Mouse (Mus musculus) neutrophil, adult 5-6 weeks (primary cell): Measurements from ENCODE around the gene Nhp2. TPM values are rescaled to one million over a fixed set of nuclear protein-coding genes. Genes with fewer than 3 reads are reported as not detected.
A peak's percentile ranks its signal among the peaks of the same experiment; 100 is the strongest.
"Not testable (repeated sequence)": the region's sequence is repeated elsewhere in the genome, so short reads cannot be mapped to it uniquely, and the experiment has no call there.

Source experiments
- ATAC-seq: fragments of 151-379, 151-347 bp; 2 replicates; pipeline ENCODE4 v1.8.0; 2017; ENCODE audit warnings: mild to moderate bottlenecking, moderate TSS enrichment; ENCODE audit not compliant: insufficient number of reproducible peaks, poor library complexity, low FRiP score, severe bottlenecking; ENCODE audit errors: extremely low read depth
- total RNA-seq: library from RNA; stranded (forward); fragments of 200-1000 nt; gene quantifications from 2 replicates; pipeline ENCODE4 v1.2.3, GENCODE M21; 2017

Gene Nhp2
- total RNA-seq, 1 experiment from 2014 or later: 18.5 TPM

DNA sequence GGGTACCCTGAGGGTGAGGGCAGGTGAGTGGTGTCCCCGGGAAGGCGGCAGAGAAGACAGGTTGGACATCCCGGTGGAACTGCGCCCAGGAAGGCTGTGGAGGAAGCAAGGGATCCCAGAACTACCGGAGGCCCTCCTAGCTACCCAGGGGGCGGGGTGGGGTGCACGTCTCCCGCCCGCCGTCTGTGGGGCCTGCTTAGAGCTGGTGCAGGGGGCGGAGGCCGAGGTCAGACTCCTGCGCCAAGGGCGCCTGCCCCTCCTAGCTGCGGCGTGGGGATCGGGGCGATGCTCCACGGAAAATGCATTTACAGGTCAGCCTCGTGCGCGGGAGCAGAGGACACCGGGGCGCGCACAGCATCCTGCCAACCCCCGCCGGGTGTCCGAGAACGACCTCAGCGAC is 30.7 kb downstream of the Nhp2 start:
- ATAC-seq: no peak

DNA sequence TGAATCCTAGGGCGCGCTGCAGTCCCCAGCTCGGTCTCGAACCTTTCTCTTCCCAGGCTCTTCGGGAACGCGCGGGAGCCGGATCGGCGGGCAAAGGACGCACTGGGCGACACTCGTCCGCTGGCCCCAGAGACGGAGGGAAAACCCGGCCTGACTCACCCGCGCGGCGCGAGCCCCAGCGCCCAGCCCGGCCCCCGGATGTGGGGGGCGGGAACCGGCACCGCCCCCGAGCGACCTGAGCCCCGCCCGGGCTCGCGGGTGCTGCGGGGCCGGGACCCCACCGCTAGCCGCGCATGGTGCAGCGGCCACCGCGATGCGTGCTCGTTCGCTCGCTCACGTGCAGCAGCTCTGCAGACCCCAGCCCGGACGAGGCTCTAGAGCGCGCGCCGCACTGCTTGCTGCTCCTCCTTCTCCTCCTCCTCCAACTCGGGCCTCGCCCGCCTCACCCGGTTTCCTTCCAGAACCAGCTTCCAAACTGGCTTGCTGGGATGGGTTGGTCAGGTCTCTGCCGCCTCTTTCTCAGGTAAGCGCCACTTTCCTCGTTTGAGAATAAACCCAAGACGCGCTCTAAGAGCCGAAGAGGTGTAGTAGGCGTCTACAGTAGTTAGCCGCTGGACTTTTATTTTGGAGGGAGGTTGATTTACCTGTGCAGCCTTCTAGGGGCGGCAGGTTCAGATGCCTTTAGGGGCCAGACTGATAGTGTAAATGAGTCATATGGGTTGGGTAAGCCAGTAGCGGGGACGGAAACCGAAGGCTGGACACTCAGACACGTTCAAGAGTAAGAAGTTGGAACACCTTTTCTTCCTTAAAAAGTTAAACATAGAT is 31.4 kb downstream of the Nhp2 start, which contains the start of the genes N4bp3 and D930048N14Rik:
Gene N4bp3, minus strand, starts transcription at position 152 of the 825 bp plus-strand sequence.
Gene D930048N14Rik, plus strand, starts transcription at position 264 of the 825 bp plus-strand sequence.
- peak; percentile 18; the same call in 1 of the 2 replicates for ATAC-seq

DNA sequence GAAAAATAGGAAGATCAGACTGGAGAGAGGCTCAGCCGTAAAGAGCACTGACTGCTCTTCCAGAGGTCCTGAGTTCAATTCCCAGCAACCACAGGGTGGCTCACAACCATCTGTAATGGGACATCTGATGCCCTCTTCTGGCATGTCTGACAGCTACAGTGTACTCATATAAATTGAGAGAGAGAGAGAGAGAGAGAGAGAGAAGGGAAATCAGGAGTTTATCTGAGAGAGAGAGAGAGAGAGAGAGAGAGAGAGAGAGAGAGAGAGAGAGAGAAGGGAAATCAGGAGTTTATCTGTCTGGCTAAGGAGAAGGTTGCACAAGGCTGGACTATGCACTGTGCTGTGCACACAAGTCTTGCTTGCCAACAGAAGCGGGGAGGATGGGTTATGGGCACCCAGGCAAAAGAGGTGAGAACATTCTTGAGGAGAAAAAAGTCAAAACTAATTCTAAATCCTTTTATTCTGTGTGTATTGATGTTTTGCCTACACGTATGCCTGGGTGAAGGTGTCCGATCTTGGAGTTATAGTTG is 33.4 kb downstream of the Nhp2 start:
- no peak for ATAC-seq

DNA sequence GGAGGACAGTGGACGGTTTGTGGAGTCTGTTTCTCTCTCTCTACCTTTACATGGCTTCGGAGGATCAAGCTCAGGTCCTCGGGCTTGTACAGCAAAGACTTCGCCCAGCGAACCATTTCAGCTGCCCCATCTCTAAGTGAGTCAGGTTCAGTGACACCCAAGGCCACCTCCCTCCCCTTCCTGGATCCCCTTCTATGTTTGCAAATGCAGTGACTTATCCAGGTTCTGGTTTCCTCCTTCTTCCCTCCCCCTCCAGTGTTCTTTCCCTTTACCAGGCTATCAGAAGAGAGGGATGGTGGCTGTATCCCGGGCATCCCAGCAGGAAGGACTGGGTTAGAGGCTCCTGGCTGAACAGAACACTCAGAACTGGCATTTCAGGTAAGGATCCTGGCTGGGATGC is 34.2 kb downstream of the Nhp2 start:
- ATAC-seq: no peak

DNA sequence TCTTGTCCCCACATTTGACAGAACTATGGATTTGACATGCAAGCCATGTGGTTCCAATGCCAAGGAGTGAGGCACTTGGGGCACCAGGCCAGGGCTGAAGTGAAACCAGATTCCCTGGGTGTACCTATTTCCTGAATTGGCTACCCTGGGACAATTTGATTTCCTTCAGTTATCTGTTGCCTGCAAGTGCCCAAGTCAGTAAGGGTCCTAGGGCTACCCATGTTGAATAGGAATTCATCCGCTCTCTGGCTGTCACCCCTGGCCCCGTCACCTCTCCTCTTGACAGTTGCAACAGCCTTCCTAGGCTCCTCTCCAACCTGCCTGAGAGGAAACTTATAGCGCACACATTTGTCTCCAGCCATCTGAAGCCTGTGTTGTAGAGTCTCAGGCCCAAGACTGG is 35.4 kb downstream of the Nhp2 start:
- ATAC-seq: no peak

DNA sequence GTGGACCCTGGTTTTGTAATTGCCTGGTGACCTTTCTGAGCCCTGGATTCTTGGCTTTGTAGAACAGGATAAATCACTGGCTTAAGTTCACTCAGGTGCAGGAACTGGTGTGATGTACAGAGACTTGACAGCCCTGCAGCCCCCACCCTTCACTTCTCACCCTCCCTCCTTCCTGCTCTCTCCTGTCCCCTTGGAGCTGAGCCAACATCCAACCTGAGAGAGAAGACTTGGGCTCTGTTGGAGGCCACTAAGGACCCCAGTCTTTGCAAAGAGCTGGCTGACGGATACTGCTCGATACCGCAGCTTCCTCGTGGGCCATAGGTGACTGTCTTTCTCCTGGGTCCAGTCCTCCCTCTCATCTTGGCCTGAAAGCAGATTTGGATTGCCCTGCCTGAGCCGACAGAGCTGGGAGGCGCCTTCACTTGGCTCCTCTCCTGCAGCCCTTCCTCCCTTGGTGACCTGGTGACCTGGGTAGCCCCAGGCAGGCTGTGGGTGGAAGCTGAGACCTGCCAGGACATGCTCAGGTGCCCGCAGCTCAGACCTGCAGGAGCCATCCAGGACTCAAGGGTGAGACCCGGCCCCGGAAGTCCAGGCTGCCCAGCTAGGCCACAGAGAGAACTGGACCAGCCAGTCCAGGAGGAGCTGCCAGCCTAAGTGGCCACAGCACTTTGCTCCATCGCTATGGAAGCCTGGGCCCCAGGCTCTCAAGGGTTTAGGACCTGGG is 37.4 kb downstream of the Nhp2 start:
- no peak for ATAC-seq

DNA sequence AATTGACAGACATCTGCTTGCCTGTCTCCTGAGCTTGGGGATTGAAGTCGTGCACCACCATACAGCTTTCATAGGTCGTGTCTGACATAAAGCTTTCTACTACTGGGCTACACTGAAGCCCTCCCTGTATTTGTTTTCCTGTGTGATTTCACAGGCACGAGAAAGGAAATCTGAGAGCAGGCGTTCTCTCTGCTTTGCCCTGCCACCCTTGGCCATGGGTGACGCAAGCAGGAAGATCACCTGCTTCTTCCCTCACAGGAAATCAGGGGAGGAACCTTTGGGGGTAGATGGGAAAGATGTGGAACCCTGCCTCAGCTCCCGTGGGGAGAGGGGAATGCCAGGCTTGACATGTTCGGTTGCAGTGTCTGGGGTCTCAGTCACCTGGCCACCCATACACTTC is 38.8 kb downstream of the Nhp2 start:
- no peak for ATAC-seq

DNA sequence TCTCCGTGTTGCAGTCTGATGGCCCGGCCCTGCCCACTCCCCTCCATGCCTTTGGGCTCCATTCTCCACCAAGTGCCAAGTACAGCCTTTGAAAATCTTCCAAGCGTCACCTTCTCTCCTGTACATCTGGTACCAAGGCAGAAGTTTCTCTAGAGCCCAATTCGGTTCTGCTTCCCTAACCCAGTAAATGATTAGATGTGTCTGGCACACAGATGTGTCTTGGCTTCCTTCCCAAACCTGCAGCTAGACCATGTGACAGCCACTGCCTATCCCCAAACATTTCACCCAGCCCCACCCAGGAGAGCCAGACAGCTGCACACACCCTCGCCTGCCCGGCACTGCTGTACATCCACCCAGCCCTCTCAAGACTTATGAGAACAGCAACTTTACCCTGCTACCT is 39.2 kb downstream of the Nhp2 start:
- ATAC-seq: no peak

DNA sequence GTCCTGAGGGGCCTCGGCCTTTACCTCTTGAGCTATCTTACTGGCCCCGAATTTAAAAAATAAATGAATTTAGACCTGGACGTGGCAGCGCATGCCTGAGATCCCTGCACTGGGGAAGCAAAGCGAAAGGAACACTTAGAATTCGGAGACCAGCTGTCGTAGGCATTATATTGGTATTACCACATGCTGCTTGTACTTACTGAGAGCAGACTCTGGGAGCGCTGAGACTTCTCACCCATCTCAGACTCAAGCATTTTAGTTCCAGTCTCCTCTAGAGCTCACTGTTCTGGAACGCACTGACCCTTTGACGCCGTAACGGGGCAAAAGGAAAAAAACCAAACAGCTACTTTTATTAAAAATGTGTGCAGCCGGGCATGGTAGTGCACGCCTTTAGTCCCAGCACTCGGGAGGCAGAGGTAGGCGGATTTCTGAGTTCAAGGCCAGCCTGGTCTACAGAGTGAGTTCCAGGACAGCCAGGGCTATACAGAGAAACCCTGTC is 42.4 kb downstream of the Nhp2 start:
- no peak for ATAC-seq

DNA sequence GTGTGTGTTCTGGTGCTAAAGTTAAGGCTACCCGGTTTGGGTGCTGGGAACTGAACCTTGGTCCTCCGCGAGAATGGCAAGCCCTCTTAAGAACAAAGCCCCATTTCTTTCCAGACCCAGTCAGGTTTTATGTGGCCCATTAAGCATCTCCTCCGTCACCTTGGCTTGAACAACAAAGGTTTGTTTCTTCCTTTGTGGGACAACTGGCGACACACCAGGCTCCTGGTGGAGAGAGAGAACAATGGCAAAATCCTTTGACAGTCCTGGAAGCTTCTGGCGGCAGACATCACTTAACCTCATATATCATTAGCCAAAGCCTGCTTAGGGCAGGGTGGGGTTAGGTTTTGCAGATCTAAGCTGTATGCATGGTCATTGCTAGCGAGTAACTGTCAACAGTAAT is 43.1 kb downstream of the Nhp2 start:
- ATAC-seq: no peak

DNA sequence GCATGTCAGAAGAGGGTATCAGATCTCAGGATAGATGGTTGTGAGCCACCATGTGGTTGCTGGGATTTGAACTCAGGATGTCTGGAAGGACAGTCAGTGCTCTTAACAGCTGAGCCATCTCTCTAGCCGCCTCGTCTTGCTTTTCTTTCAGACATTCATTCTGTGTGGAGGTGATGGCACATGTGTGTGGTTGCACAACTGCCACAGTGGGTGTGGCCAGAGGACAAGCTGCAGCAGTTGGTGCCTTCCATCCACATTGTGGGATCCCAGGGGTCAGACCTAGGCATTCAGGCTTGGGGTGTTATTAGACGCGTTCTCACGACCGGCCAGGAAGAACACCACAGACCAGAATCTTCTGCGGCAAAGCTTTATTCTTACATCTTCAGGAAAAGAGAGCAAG is 45.2 kb downstream of the Nhp2 start:
- not testable (repeated sequence) for ATAC-seq

DNA sequence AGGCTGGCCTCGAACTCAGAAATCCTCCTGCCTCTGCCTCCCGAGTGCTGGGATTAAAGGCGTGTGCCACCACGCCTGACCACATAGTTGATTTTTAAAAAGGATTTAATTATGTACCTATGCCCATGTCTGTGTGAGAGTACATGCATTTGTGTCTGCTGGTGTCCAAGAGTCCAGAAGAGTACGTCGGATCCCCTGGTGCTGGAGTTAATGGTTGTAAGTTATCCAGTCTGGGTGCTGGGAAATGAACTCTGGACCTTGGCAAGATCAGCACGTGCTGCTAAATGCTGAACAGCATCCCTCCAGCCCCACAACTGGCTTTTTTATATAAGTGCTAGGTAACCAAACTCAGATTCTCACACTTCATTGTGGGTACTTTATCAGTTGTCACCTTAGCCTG is 51.3 kb downstream of the Nhp2 start:
- no peak for ATAC-seq

DNA sequence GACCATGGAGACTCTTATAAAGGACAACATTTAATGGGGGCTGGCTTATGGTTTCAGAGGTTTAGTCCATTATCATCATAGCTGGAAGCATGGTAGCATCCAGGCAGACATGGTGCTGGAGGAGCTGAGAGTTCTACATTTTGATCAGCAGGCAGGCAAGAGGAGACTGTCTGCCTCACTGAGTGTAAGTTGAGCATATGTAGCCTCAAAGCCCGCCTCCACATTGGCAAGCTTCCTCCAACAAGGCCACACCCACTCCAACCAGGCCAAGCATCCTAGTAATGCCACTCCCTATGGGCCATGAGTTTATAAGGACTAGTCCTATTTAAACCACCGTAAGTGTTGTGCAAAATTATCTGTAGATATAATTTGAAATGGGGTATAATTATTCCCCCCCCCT is 51.8 kb downstream of the Nhp2 start:
- ATAC-seq: no peak

DNA sequence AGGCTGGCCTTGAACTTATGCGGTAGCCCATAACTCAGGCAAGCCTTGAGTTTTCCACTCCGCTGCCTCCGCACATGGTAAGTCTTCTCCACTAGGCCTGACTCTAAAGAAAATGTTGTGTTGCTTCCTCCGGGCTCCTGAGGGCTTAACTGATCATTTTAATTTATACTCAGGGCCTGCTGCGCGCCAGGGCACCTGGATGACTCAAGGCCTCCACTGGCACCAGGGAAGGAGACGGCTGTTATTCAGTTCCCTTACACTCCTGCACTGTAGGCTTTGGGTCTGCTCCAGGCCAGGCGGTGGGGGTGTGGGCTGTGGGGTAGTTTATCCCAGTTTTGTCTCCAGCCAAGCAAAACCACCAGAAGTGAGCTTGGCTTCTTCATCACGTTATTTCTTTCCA is 53.8 kb downstream of the Nhp2 start:
- no peak for ATAC-seq

Other genes with a start within 250 kb of the Nhp2 start
- 21.3 and 23.7 TPM in 2 replicates for gene Phykpl, start 35.0 kb upstream of the Nhp2 start, total RNA-seq
- gene Hnrnpab, start 12.9 kb upstream of the Nhp2 start, total RNA-seq: 203 and 213 TPM in 2 replicates
- 28.7 and 31.8 TPM in 2 replicates for gene Rmnd5b, start 16.2 kb downstream of the Nhp2 start, total RNA-seq
- gene N4bp3, start 31.1 kb downstream of the Nhp2 start, total RNA-seq: 12.3 and 12.5 TPM in 2 replicates
- 1.4 and 2.7 TPM in 2 replicates for gene D930048N14Rik, start 31.2 kb downstream of the Nhp2 start, total RNA-seq
- gene 0610009B22Rik, start 69.1 kb downstream of the Nhp2 start, total RNA-seq: 7.7 and 8.6 TPM in 2 replicates
- gene Sec24a, start 143.9 kb downstream of the Nhp2 start, total RNA-seq: 9.9 and 10.7 TPM in 2 replicates
- gene Sar1b, start 144.0 kb downstream of the Nhp2 start, total RNA-seq: 20.6 and 26.4 TPM in 2 replicates
- 35.1 and 36.9 TPM in 2 replicates for gene Jade2, start 237.9 kb downstream of the Nhp2 start, total RNA-seq